Mouse (Mus musculus): Measurements from ENCODE around the gene Man1c1.
A peak's percentile ranks its signal among the peaks of the same experiment; 100 is the strongest.

Gene Man1c1

GRCm38 (mm10) chr4:134723251-134723650 is 19.2 kb upstream of the Man1c1 start:
- no peak for DNase-seq

GRCm38 (mm10) chr4:134721076-134721475 is 17.0 kb upstream of the Man1c1 start:
- DNase-seq = no peak

DNA sequence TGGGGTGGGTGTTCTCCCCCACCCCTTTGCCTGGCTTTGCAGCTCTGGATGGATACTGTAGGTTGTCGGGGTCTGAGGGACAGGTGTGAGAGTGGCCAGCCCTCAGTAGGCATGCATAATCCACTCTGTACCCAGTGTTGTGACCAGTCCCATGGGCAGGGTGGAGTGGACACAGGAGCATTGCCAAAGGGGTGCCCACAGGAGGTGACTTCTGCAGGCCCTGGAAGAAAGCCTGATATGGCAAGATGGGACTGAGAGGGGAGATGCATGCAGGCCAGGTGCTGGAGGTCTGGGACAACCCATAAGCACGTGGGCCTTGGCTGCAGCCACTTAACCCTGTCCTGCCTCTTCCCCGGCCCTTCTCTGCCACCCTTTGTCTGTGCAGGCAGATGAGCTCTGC is 16.3 kb upstream of the Man1c1 start:
- no peak for DNase-seq

- no peak for DNase-seq
Measured at GRCm38 (mm10) chr4:134719489-134719888, 15.4 kb upstream of the Man1c1 start.

DNA sequence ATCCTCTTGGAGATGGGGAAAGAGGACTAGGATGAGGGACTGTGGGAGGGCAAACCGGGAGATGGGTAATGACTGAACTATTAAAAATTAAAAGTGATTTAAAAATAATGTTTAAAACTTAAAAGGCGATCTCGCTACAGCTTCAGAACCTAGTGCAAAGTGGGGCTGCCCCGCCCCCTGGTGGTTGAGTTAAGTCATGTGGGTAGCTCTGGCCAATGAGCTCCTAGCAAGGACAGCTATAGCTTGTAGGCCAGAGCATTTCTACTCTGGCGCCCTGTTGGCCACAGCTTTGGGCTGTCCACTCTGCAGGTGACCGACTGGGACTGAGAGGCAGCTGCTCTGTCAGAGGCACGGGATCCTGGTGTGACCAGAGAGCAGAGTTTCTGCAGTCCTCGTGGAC is 9.8 kb upstream of the Man1c1 start:
- peak; percentile 86 for DNase-seq

GRCm38 (mm10) chr4:134705311-134705710 is 1.2 kb upstream of the Man1c1 start:
- no peak for DNase-seq

DNA sequence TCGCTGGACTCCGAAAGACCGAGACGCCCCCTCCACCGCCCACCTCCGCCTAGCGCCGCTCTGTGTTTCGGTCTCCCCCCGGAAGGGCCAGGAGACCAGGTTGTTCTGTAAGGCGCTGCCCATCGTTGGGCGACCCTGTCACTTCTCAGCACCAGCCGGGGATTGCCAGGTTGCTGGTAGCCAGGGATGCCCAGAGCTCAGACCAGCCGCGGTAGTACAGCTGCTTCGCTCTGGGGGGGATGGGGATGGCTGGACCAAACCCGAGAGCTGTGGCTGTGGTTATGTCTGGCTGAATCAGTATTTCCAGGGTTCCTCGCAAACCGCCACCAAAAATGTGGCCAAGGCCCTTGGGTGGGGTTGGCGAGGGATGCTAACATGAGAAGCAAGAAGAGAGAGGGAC is 500 bp upstream of the Man1c1 start:
- no peak for DNase-seq

GRCm38 (mm10) chr4:134702981-134703834 is 882 bp downstream of the Man1c1 start:
- peak; percentile 45 for DNase-seq

DNA sequence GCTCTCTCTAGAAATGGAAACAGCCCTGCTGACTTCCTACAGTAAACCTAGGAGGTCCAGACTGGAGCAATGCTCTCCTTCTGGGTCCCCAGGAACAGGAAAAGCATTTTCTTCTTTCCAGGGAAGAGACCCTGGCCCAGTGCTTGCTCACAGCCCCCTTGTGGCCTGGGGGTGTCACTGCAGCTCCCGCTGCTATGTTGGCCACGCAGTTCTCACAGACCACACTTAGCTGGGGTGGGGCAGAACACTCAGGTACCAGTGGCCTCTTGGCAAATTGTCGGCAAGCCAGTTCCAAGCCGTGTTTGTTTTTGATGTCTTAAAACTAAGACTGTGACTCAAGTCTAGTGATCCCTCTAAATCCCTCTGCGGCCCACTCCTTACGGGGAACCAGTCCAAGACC is 2.2 kb downstream of the Man1c1 start:
- peak; percentile 71 for DNase-seq

- DNase-seq = no peak
Measured at GRCm38 (mm10) chr4:134700911-134701310, 3.2 kb downstream of the Man1c1 start.

- DNase-seq = no peak
Measured at GRCm38 (mm10) chr4:134693202-134693940, 10.7 kb downstream of the Man1c1 start.

DNA sequence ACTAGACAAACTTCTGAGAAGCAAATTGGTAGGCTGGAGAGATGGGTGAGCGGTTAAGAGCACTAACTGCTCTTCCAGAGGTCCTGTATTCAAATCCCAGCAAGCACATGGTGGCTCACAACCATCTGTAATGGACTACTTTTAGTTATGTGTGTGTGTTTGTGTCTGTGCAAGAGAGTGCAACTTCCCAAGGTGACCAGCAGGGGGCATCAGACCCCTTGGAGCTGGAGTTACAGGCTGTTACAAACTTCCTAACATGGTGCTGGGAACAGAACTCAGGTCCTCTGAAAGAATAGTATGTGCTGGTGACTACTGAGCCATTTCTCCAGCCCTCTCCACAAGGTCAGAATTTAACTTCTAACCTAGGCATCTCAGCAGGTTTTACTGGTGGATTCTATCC is 11.7 kb downstream of the Man1c1 start:
- DNase-seq = no peak

DNA sequence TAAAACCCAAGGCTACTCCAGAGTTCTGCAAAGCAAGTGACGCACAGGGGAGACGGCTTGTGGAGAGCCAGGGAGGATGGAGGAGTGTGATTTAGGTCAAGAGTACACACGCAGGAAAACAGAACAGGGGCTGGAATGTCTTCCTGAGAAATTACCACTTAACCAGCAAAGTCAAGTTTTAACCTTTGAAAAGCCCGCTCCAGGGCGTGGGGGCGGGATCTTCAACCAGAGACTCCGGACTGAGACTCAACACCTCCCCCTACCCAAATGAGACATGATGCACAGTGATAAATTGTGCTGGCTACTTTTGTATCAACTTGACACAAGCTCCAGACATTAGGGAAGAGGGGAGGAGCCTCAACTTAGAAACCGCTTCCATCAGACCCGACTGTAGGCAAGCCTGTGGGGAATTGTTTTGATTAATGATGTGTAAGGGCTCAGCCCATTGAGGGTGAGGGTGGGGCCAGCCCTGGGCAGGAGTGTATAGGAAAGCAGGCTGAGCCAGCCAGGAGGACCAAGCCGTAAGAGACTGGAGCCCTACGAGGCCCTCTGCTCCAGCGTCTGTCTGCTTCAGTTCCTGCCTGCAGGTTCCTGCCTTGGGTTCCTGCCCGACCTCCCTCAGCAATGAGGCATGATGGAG is 17.9 kb downstream of the Man1c1 start:
- no peak for DNase-seq

- DNase-seq = peak; percentile 15
Measured at GRCm38 (mm10) chr4:134684637-134685338, 19.3 kb downstream of the Man1c1 start.

DNA sequence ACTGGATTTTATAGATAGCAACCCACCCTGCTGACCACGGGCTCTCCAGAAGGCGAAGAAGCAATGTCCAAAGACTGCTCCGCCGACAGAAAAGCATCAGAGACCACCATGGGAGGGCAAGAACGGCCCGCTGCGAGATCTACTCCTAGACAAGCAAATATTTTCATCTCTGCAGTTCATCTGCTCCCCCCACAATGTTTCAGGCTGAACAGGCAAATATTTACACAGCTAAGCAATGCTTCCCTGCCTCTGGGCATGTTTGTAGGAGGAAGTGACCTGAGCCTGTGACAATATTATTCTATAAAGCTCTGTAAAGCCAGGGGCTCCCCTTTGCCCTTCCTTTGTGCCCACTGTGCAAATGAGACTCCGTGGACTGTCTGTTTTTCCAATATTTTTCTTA is 20.2 kb downstream of the Man1c1 start:
- DNase-seq = no peak

DNA sequence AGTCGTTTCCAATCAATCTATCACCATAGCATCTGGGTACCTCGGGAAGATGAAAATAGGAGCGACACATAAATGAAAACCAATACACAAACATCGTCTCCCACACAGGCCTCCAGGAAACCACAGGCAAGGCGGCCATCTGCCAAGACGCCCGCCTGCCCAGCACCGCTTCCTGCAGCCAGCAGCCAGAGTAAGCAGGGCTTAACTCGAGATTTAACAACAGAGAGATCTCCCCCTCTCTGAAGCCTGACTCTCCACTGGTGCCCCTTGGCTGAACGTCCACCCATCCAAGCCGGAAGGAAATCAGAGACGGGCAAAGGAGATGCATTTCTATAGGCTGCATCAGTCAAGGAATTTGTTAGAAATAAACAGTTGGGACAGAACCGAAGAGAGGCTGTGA is 21.1 kb downstream of the Man1c1 start:
- DNase-seq = peak; percentile 8

DNA sequence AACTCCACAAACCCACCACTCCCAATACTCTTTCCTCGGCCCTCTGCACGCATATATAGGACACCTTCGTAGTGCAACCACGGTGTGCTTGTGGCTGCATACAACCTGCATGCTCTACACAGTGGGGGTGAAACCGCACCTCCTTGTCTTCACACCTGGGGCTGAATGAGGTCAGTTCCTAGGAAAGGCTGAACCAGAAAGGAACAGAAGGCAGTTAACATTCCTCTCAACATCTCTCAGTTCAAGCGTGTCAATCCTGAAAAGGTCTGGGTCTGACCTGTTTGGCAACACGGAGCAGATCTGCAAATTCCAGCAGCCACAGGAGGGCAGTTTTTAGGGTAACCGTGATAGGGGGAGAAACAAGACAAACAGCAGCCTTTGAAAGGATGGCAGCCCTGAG is 21.7 kb downstream of the Man1c1 start:
- DNase-seq = no peak

GRCm38 (mm10) chr4:134681819-134682218 is 22.3 kb downstream of the Man1c1 start:
- DNase-seq = no peak

GRCm38 (mm10) chr4:134677556-134678508 is 26.3 kb downstream of the Man1c1 start:
- DNase-seq = no peak

DNA sequence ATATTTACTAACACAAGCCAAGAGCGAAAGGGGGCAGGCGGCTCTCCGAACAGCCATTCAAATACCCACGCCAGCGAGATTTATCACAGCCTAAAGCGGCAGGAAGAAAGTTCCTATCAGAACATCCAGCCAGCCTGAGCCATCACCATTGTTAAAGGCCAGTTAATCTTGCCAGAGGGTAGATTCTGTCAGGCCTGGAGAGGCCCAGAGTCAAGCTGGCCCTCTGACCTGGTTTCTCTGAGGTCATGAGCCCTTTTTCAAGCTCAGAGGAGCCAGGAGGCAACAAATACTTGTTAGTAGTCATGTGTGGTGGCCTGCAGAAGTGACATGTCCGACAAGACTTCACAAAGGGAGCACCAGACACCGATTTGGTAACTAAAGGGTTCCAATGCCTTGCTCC is 28.3 kb downstream of the Man1c1 start:
- DNase-seq = no peak

DNA sequence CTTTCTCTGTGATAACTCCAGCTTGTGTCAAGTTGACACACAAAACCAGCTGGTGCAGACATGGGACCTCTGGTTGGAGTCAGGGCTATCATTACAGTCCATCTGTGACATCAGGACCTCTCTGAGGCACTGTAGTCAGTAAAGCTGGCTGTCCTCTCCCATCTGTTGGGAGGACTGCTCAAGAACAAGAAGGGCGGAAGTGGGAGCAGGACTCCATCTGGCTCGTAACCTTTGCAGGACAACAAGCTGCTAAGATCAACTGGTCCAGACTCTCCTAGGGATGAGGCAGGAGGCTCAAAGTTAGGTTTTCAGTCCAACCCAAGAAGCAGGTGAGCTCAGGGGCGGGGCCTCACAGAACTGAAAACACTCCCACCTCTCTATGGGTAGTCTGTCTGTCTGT is 29.1 kb downstream of the Man1c1 start:
- no peak for DNase-seq

DNA sequence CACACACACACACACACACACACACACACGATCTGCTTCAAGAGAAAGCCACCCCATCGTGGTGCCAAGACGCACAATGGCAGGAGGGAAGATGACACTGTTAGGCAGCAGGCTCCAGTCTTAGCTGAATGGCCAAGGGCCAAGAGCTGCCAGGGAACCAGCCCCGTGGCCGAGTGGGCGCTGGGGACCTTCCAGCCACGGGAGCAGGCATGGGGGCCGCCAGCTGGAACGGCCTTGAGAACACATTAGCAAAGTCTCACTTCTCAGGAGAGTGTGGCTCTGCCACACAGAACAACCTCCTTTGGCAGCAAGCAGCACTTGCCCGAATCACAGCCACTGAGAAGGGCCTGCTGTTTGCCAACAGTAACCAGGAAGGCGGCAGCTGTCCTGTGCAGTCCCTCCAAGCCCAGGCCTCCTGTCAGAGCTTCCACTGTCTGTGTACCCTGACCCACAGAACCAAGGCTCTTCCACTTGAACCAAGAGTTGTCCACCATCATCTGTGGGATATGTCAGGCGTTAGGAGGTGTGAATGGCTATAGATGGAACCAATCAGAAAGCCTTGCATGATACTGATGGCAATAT is 30.1 kb downstream of the Man1c1 start:
- DNase-seq = no peak

Data from thymus, postnatal 14 days (tissue).